Mouse (Mus musculus) stomach, embryonic 16.5 days (tissue): ENCODE measurements around the gene Cir1. TPM values are rescaled to one million over a fixed set of nuclear protein-coding genes. Genes with fewer than 3 reads are reported as not detected.

Experiments used
- ATAC-seq: fragments of 200-750 bp; cut with Nextera tagmentation; 2 replicates; pipeline ENCODE4 v1.8.0; 2017; ENCODE audit warnings: moderate number of reproducible peaks, moderate TSS enrichment; ENCODE audit not compliant: insufficient read depth, low FRiP score
- H3K27ac ChIP-seq: fragments of 300-500 bp; sonication (generic); 2 replicates; pipeline ENCODE4 v1.5.1; 2014; ENCODE audit warnings: low read length
- H3K27me3 ChIP-seq: fragments of 300-500 bp; sonication (generic); 2 replicates; pipeline ENCODE4 v1.6.1; 2014; ENCODE audit warnings: low read length, control low read depth, mixed read lengths; ENCODE audit not compliant: control insufficient read depth, insufficient read depth
- H3K36me3 ChIP-seq: fragments of 300-500 bp; sonication (generic); 2 replicates; pipeline ENCODE4 v1.6.1; 2014; ENCODE audit warnings: low read length; ENCODE audit not compliant: control insufficient read depth, insufficient read depth
- H3K4me1 ChIP-seq: fragments of 300-500 bp; sonication (generic); 2 replicates; pipeline ENCODE4 v1.6.1; 2014; ENCODE audit warnings: low read length, control low read depth, mixed read lengths; ENCODE audit not compliant: control insufficient read depth, insufficient read depth
- H3K4me2 ChIP-seq: fragments of 300-500 bp; sonication (generic); 2 replicates; pipeline ENCODE4 v1.6.1; 2014; ENCODE audit warnings: low read depth, low read length, mixed read lengths
- H3K4me3 ChIP-seq: fragments of 300-500 bp; sonication (generic); replicated peaks from 2 replicates; pipeline ENCODE4 v1.5.1; 2014; ENCODE audit warnings: mild to moderate bottlenecking, low read length
- H3K9ac ChIP-seq: fragments of 300-500 bp; sonication (generic); 2 replicates; pipeline ENCODE4 v1.6.1; 2014; ENCODE audit warnings: low read length
- H3K9me3 ChIP-seq: fragments of 300-500 bp; sonication (generic); replicated peaks from 2 replicates; pipeline ENCODE4 v1.6.1; 2016; ENCODE audit warnings: low read length, control low read depth; ENCODE audit not compliant: control insufficient read depth
- WGBS: fragments of 180-500 bp; shearing (Covaris S2); extraction: QIAGEN DNeasy Blood & Tissue Kit; methylation state at CpG from one replicate; pipeline ENCODE4 v1.1.7; 2014; 5-methylcytosine and 5-hydroxymethylcytosine counted together
- polyA plus RNA-seq: library from polyadenylated mRNA; unstranded; fragments of >200 nt; fragmentation: Nextera tagmentation; extraction: Ambion mirVana; gene quantifications from 2 replicates; pipeline ENCODE4 v1.2.1, GENCODE M21; 2015

The Cir1 gene
- polyA plus RNA-seq = 16.2 and 22.4 TPM in 2 replicates

GRCm38 (mm10) chr2:73312152-73313116 lies at the start of gene Cir1, which contains the start of gene Scrn3:
TSS of gene Cir1 (minus strand) at chr2:73312701.
TSS of gene Scrn3 (plus strand) at chr2:73312601.
- peak within 1 kb of the TSS; percentile 85 for H3K4me2 ChIP-seq
- H3K36me3 ChIP-seq = peaks cover 6% of the 10 kb centered on the region; the same call in 1 of the 2 replicates
- peak; percentile 98 for ATAC-seq
- no peaks in the 10 kb centered on the region for H3K9me3 ChIP-seq
- under 1% methylated on average over 64 of the region's 64 CpGs for WGBS
- H3K27me3 ChIP-seq = no peaks in the 10 kb centered on the region
- peak within 1 kb of the TSS; percentile 91 for H3K27ac ChIP-seq
- peak within 1 kb of the TSS; percentile 91 for H3K4me3 ChIP-seq
- H3K4me1 ChIP-seq = peaks cover 9% of the 10 kb centered on the region
- H3K9ac ChIP-seq = peak within 1 kb of the TSS; percentile 86

GRCm38 (mm10) chr2:73360536-73360935 lies 48.0 kb upstream of the Cir1 start:
- whole genome bisulfite sequencing = 88% methylated on average over 2 of the region's 2 CpGs
- Histone ChIP-seq H3K27ac (no peak overlapping the region), H3K9ac (no peak overlapping the region), H3K4me2 (no peak overlapping the region), H3K4me1 (no peaks in the 10 kb centered on the region), H3K4me3 (no peak overlapping the region), H3K36me3 (no peaks in the 10 kb centered on the region), H3K9me3 (no peaks in the 10 kb centered on the region), H3K27me3 (no peaks in the 10 kb centered on the region)
- ATAC-seq = no peak

GRCm38 (mm10) chr2:73359941-73360340 lies 47.4 kb upstream of the Cir1 start:
- H3K27ac ChIP-seq = no peak overlapping the region
- H3K4me1 ChIP-seq = no peaks in the 10 kb centered on the region
- no peaks in the 10 kb centered on the region for H3K27me3 ChIP-seq
- no peaks in the 10 kb centered on the region for H3K36me3 ChIP-seq
- H3K9me3 ChIP-seq = no peaks in the 10 kb centered on the region
- no peak overlapping the region for H3K9ac ChIP-seq
- no peak; the same call in 1 of the 2 replicates for ATAC-seq
- WGBS = 89% methylated on average over 5 of the region's 5 CpGs
- no peak overlapping the region for H3K4me3 ChIP-seq
- H3K4me2 ChIP-seq = no peak overlapping the region

GRCm38 (mm10) chr2:73357004-73357403 lies 44.5 kb upstream of the Cir1 start:
- Histone ChIP-seq H3K9me3 (no peaks in the 10 kb centered on the region), H3K4me1 (no peaks in the 10 kb centered on the region; the same call in 1 of the 2 replicates), H3K9ac (0 out of 2 replicates have a peak overlapping the region, but pooled peaks have one; percentile 13), H3K27ac (no peak overlapping the region), H3K36me3 (no peaks in the 10 kb centered on the region), H3K27me3 (no peaks in the 10 kb centered on the region), H3K4me3 (no peak overlapping the region; the same call in 1 of the 2 replicates), H3K4me2 (peak overlapping the region; percentile 32; the same call in 1 of the 2 replicates)
- 63% methylated on average over 18 of the region's 18 CpGs for WGBS
- no peak for ATAC-seq

GRCm38 (mm10) chr2:73351927-73352374 lies 39.5 kb upstream of the Cir1 start:
- no peak overlapping the region; the same call in 1 of the 2 replicates for H3K9ac ChIP-seq
- no peaks in the 10 kb centered on the region for H3K36me3 ChIP-seq
- ATAC-seq = no peak
- 0 out of 2 replicates have a peak overlapping the region, but pooled peaks have one; percentile 9 for H3K4me3 ChIP-seq
- 27% methylated on average over 7 of the region's 7 CpGs for WGBS
- H3K4me1 ChIP-seq = peaks cover 5% of the 10 kb centered on the region
- H3K4me2 ChIP-seq = peak overlapping the region; percentile 38
- H3K27ac ChIP-seq = no peak overlapping the region
- H3K9me3 ChIP-seq = no peaks in the 10 kb centered on the region
- H3K27me3 ChIP-seq = no peaks in the 10 kb centered on the region

- no peak for ATAC-seq
- H3K27ac ChIP-seq = no peak overlapping the region
- 27% methylated on average over 5 of the region's 5 CpGs for WGBS
Measured at GRCm38 (mm10) chr2:73351496-73351895, 39.0 kb upstream of the Cir1 start.

GRCm38 (mm10) chr2:73348221-73348620 lies 35.7 kb upstream of the Cir1 start:
- Histone ChIP-seq H3K9me3 (no peaks in the 10 kb centered on the region), H3K9ac (no peak overlapping the region), H3K4me1 (peaks cover 5% of the 10 kb centered on the region), H3K27me3 (no peaks in the 10 kb centered on the region), H3K4me3 (no peak overlapping the region), H3K27ac (no peak overlapping the region), H3K4me2 (no peak overlapping the region), H3K36me3 (no peaks in the 10 kb centered on the region)
- 90% methylated on average over 6 of the region's 6 CpGs for WGBS
- ATAC-seq = no peak

More at GRCm38 (mm10) chr2:73351496-73351895, 39.0 kb upstream of the Cir1 start:
- no peaks in the 10 kb centered on the region for H3K36me3 ChIP-seq
- 0 out of 2 replicates have a peak overlapping the region, but pooled peaks have one; percentile 9 for H3K4me3 ChIP-seq
- H3K9ac ChIP-seq = no peak overlapping the region
- H3K9me3 ChIP-seq = no peaks in the 10 kb centered on the region
- peak overlapping the region; percentile 38 for H3K4me2 ChIP-seq
- peaks cover 5% of the 10 kb centered on the region for H3K4me1 ChIP-seq
- H3K27me3 ChIP-seq = no peaks in the 10 kb centered on the region

GRCm38 (mm10) chr2:73347766-73348165 lies 35.3 kb upstream of the Cir1 start:
- Histone ChIP-seq H3K9me3 (no peaks in the 10 kb centered on the region), H3K4me2 (no peak overlapping the region), H3K27ac (no peak overlapping the region), H3K9ac (no peak overlapping the region), H3K4me1 (peaks cover 5% of the 10 kb centered on the region), H3K4me3 (no peak overlapping the region), H3K36me3 (no peaks in the 10 kb centered on the region), H3K27me3 (no peaks in the 10 kb centered on the region)
- 73% methylated on average over 9 of the region's 9 CpGs for WGBS
- no peak for ATAC-seq

- no peaks in the 10 kb centered on the region for H3K27me3 ChIP-seq
- no peaks in the 10 kb centered on the region for H3K9me3 ChIP-seq
- 65% methylated on average over 6 of the region's 6 CpGs for WGBS
- H3K27ac ChIP-seq = no peak overlapping the region
- no peak for ATAC-seq
- H3K36me3 ChIP-seq = no peaks in the 10 kb centered on the region
- no peak overlapping the region for H3K9ac ChIP-seq
- H3K4me3 ChIP-seq = no peak overlapping the region
- peaks cover 5% of the 10 kb centered on the region for H3K4me1 ChIP-seq
- no peak overlapping the region for H3K4me2 ChIP-seq
Measured at GRCm38 (mm10) chr2:73347136-73347535, 34.6 kb upstream of the Cir1 start.
